Mouse (Mus musculus) myocyte (in vitro differentiated cells): ENCODE measurements around the gene Esrrg.

ENCODE experiments used
- MYOG ChIP-seq, 3 experiments: IDR thresholded peaks; one replicate each; pipeline ENCODE4 v1.6.1; 2011; ENCODE audit warnings: control low read depth in 2 of 3, low read depth in 2 of 3, mild to moderate bottlenecking in 2 of 3; ENCODE audit not compliant: insufficient read length in 2 of 3, control insufficient read depth in 1 of 3, insufficient read depth in 1 of 3
- TCF12 ChIP-seq: IDR thresholded peaks from one replicate; pipeline ENCODE4 v1.6.1; 2011; ENCODE audit warnings: mild to moderate bottlenecking, control low read depth; ENCODE audit not compliant: poor library complexity, insufficient read depth, severe bottlenecking

- TF ChIP-seq MYOG (IDR thresholded peaks at IDR 0.05; ENCODE audit: control insufficient read depth in 1 of 3, insufficient read depth in 1 of 3, insufficient read length in 2 of 3, low read depth in 2 of 3) (no peak), TCF12 (no peak)
Measured at GRCm38 (mm10) chr1:187649871-187650270, 41.3 kb downstream of the Esrrg start.
